Mouse (Mus musculus) 3134 (cell line): ENCODE measurements around the gene Nme4.

Experiments
- DNase-seq: peaks from one replicate; pipeline ENCODE4 v3.0.0-alpha.2; 2011; ENCODE audit warnings: low spot score; ENCODE audit not compliant: insufficient read length; ENCODE audit errors: extremely low read depth

Nme4 gene

DNA sequence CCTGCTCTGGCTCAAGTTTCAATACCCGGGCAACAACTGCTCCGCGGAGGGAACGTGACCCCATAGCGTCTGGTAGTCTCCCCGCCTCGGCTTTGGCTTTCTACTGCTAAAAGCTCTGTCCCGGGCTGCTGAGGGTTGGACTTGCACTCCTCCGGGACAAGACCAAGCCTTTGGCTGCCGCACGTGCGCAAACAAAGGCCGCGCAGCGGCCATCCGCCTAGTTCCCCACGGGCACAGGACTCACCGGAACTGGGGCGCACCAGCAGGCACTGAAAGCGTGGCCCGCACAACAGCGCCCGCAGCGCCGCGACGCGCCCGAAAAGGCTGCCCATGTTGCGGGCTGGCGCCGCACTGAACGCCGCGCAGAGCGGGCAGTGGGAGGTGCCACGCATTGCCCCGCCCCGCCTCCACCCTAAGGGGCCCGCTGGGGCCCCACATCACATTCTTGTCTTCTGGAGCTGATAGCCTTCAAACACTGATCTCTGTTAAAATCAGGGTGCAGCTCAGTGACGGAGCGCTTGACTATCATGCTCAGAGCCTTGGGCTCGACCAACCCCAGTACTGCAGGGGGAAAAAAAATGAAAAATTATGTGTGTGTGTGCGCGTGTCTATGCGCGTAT lies at the start of gene Nme4:
Gene Nme4 (minus strand): TSS at position 482 of the 620 bp plus-strand sequence.
- DNase-seq: no peak

DNA sequence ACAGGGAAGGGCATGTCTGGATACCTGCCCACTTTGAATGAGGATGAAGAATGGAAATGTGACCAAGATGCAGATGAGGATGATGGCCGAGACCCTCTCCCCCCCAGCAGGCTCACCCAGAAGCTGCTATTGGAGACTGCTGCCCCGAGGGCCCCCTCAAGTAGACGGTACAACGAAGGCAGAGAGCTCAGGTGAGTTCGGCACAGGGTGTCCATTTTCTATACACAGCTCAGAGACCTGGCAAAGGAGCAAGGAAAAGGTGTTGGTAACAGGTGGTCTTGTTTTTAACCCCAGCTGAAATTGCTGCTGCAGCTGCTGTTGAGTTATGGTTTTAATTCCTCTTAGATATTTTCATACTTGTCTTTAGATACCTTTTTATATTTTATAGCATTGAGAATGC lies 48.0 kb upstream of the Nme4 start:
- no peak for DNase-seq

DNA sequence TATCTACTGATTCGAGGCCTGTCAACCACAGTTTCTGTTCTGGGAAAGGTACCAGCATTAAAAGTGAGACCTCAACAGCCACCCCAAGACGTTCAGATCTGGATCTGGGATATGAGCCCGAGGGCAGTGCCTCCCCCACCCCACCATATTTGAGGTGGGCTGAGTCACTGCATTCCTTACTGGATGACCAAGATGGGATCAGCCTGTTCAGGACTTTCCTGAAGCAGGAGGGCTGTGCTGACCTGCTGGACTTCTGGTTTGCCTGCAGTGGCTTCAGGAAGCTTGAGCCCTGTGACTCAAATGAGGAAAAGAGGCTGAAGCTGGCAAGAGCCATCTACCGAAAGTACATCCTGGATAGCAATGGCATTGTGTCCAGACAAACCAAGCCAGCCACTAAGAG lies 47.4 kb upstream of the Nme4 start:
- DNase-seq: peak; percentile 51

- peak; percentile 66 for DNase-seq
These were observed 43.5 kb upstream of the Nme4 start for GRCm38 (mm10) chr17:26138901-26139381.

DNA sequence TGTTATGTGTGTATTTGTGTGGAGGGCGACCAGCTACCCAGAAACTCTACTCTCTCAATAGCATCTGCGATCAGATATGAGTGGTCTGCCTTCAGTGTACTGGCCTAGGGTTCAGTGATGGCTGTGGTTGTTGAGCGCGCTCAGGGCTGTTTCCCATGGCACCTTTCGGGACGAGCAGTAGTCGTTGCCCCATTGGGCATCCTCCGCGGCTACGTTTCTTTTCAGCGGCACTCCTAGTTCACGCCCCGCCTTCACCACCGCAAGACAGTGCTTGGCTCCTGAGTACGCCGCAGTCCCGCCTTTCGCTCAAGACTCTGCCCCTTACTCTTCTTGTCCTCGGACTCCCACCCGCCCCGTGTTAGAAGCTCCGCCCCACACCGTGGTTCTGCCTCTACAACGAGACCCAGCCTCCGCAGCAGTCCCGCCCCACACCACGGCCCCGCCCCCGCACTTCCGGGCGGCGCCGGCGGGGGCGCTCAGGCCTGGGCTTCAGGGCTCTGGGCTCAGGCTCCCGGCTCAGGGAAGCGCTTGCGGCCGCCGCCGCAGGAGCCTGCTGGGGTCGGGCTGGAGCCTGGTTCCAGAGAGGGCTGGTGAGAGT lies 42.9 kb upstream of the Nme4 start, which contains the start of gene Axin1:
Gene Axin1 (plus strand): TSS at position 450 of the 598 bp plus-strand sequence.
- peak; percentile 99 for DNase-seq

- no peak for DNase-seq
These were observed 42.3 kb upstream of the Nme4 start for GRCm38 (mm10) chr17:26137751-26138130.

GRCm38 (mm10) chr17:26137106-26137750 lies 41.8 kb upstream of the Nme4 start:
- DNase-seq: no peak

DNA sequence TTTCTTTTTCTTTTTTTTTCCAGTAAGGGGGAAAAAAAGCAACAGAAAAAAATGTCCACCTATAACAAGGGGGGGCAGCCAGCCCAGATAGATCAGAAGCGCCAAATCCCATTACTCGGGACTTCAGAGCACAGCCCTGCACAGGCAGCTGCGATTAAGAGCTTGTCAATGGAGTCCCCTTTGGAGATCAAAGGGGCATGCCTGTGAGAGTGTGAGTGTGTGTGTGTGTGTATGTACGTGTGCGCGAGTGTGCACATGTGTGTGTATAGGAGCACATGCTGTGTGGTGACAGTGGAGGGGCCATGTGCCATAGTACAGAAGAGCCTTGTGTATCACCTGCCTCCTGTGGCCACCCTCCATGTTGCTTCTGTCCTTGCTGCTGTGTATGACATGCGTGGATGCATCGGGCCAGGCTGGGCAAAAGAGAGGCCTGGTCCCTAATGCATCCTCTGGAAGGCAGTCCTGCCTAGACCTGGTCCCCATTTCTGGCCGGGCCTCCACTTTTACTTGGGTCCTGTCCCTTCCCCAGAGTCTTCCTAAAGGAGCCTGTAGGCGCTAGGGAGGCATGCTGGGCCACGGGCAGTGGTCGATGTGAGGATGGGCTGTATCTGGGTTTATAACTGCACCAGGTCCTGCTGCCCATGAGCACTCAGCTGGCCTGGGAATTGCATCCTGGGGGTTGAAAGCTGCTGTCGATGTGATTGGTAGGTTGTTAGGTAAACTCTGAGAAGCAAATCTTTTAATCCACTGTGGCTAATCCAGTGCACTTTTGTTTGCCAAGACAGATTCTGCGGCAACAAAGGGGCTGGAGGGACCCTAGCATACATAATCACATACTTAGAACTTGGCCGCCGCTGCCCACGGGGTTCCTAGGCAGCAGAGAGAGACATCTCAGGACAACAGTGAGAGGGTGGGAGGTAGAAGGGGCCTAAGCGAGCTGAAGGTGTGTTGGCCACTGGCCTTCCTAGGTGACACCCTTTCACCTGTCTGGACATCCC lies 36.8 kb upstream of the Nme4 start:
- DNase-seq: no peak

GRCm38 (mm10) chr17:26131062-26131732 lies 35.8 kb upstream of the Nme4 start:
- no peak for DNase-seq

- DNase-seq: no peak
These were observed 29.8 kb upstream of the Nme4 start for GRCm38 (mm10) chr17:26125226-26125625.

DNA sequence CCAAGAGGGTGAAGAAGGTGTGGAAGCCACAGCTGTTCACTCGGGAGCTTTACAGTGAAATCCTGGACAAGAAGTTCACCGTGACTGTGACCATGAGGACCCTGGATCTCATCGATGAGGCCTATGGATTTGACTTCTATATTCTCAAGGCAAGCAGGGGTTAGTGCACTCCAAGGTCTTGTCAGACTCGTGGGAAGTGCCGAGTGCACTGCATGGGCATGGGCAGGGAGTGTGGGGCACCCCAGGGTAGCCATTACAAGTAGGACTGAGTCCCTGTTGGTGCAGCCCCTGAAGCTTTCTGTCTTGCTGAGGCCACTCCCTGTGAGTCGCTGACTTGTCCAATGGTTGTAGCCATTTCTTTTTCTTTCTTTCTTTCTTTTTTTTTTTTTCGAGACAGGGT lies 29.2 kb upstream of the Nme4 start:
- DNase-seq: no peak

GRCm38 (mm10) chr17:26123267-26123684 lies 27.9 kb upstream of the Nme4 start, which contains the start of gene Mrpl28:
Mrpl28 (plus strand) TSS chr17:26123500.
- DNase-seq: peak; percentile 90

DNA sequence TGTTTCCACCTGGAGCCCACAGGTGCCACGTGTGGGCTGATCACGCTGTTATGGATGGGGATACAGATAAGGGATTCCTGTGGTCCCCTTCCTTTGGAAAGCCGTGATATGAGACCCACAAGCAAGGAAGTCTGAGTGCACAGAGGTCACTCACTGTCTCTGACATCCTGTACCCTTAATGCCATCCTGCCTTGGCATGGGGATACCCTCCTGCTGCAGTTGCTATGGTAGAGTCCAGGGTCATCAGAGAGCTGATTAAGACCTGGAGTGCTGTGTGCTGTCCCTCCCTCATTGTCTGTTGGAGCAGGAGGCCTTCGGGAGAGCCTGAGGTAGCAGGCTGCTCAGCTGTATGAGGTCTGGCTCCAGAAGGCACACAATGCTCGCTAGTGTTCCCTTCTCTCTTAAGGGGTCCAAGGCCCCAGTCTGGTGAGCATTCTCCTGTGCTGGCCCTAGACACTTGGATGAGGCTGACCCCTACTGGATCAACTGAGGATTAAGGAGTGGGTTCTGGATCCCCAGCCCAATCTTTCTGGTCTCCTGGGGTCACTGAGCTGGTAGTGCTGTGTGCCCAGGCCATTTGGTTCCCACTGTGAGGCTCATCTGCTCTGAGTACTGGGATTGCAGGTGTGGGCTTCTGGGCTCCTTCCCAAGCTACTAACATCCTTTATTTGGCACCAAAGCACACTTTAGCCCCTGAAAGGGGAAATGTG lies 27.2 kb upstream of the Nme4 start:
- DNase-seq: no peak

DNA sequence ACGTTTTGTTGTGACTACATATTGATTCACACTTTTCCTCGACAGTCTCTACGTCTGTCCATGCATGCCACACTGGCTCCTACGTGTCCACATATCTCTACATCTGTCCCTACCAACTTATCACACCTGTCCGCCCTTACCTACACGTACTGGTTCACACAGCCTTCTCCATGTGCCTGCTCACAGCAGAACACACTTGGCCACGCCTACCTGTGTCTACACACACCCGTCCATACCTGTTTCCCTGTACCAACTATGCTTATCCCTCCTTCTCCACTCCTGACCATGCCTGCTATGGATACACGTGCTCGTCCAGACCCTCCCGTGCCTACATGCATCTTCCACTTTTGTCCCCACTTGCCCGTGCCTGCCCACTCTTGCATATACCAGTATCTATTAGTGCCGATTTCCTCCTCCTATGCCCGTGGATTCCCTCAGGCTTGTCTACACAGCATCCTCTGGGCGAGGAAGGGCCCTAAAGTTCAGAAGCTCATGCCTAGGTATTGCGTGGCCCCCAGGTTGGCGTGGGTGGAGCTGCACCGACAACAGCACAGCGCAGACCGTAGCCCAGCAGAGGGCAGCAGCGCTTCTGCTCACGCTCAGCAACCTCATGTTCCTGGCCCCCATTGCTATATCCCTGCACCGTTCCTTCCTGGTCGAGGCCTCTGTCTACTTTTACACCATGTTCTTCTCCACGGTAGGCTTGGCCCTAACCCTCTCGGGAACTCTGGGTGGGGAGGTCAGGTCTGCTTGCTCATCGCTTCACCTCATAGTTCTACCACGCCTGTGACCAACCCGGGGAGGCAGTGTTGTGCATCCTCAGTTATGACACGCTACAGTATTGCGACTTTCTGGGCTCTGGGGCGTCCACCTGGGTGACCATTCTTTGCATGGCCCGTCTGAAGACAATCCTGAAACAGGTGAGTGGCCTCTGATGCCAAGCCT lies 24.6 kb upstream of the Nme4 start:
- peak; percentile 77 for DNase-seq

DNA sequence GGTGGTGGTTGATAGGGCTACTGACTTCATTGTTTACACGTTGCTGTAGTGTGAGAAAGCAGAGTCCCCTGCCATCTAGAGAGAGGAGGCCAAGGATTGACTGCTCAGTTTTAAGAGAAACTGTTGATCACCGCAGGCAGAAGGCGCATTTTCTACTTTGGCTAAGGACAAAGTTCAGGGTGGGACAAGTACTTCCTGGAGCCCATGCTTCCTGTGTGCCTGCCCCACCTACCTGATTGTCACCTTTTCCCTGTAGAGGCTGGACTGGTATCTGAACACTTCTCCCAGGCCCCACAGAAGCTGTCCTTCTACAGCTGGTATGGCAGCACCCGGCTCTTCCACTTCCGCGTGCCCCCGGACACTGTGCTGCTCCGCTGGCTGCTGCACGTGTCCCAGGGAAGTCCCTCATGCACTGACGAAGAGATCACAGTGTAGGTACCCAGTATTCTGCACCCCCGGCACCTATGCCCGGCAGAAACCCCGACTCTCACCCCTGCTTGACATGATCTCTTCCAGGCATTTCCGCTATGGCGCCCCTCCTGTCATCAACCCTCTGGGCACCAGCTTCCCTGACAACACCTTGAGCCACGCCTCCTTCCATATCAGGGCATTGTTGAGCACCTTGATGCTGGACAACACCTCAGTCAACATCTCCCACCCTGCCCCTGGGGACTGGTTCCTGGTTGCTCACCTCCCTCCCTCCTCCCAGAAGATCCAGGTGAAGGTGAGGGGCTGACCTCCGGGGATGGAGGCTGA lies 21.3 kb upstream of the Nme4 start:
- DNase-seq: no peak

GRCm38 (mm10) chr17:26115956-26116487 lies 20.6 kb upstream of the Nme4 start:
- no peak for DNase-seq

DNA sequence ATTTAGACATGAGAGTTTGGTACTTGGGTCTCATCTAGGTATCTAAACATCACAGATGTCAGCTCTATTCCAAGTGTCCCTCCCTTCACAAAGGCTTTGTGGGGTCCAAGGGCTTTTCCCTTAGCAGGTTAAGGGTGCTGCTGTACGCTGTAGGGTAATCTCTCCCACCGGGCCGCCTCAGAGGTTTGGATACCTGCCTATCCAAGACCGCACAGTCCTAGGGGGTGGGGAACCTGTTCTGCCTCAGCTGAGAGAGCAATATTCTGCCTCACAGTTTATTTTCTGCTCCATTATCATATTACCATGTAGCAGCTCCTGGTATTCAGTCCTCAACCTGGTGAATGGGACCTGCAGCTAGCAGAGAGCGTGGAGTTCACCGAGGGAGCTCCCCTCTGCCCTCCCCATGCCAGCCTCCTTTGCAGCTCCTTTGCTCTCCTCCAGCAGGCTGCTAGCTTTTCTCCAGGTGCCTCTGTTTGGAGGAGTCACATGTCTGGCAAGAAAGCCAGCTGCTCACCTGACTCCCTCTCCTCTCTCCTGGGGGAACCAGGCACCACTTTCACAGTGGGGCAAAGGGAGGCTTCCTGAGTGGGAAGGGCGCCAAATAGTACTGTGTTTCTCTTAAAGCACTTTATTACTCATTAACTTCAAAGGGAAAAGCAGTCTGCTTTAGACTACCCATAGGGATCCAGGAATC lies 19.9 kb upstream of the Nme4 start:
- no peak for DNase-seq
